Mouse (Mus musculus) neural tube, embryonic 14.5 days (tissue): Measurements from ENCODE around the gene Mark1. TPM values are rescaled to one million over a fixed set of nuclear protein-coding genes. Genes with fewer than 3 reads are reported as not detected.

ENCODE experiments used
- ATAC-seq: fragments of 200-750 bp; cut with Nextera tagmentation; 2 replicates; pipeline ENCODE4 v1.8.0; 2017; ENCODE audit warnings: low read depth, mild to moderate bottlenecking, moderate TSS enrichment, moderate library complexity
- H3K27ac ChIP-seq: fragments of 300-500 bp; sonication (generic); 2 replicates; pipeline ENCODE4 v1.5.1; 2014; ENCODE audit warnings: low read depth, mild to moderate bottlenecking, control low read depth, low read length, moderate library complexity, mixed read lengths
- H3K27me3 ChIP-seq: fragments of 300-500 bp; sonication (generic); 2 replicates; pipeline ENCODE4 v1.6.1; 2014; ENCODE audit warnings: low read length; ENCODE audit not compliant: control insufficient read depth, insufficient read depth
- H3K36me3 ChIP-seq: fragments of 300-500 bp; sonication (generic); 2 replicates; pipeline ENCODE4 v1.6.1; 2014; ENCODE audit warnings: low read length, mixed read lengths; ENCODE audit not compliant: control insufficient read depth, insufficient read depth
- H3K4me1 ChIP-seq: fragments of 300-500 bp; sonication (generic); 2 replicates; pipeline ENCODE4 v1.6.1; 2014; ENCODE audit warnings: low read length; ENCODE audit not compliant: control insufficient read depth, insufficient read depth
- H3K4me2 ChIP-seq: fragments of 300-500 bp; sonication (generic); 2 replicates; pipeline ENCODE4 v1.6.1; 2014; ENCODE audit warnings: mild to moderate bottlenecking, low read depth, low read length, control low read depth
- H3K4me3 ChIP-seq: fragments of 300-500 bp; sonication (generic); 2 replicates; pipeline ENCODE4 v1.5.1; 2014; ENCODE audit warnings: low read depth, low read length, control low read depth, mixed read lengths
- H3K9ac ChIP-seq: fragments of 300-500 bp; sonication (generic); replicated peaks from 2 replicates; pipeline ENCODE4 v1.6.1; 2014; ENCODE audit warnings: low read depth, mild to moderate bottlenecking, control low read depth, low read length, mixed read lengths
- H3K9me3 ChIP-seq: fragments of 300-500 bp; sonication (generic); 2 replicates; pipeline ENCODE4 v1.6.1; 2016; ENCODE audit warnings: low read length; ENCODE audit not compliant: control insufficient read depth
- WGBS: fragments of 180-500 bp; shearing (Covaris S2); extraction: QIAGEN DNeasy Blood & Tissue Kit; methylation state at CpG from one replicate; pipeline ENCODE4 v1.1.7; 2014; 5-methylcytosine and 5-hydroxymethylcytosine counted together
- polyA plus RNA-seq: library from polyadenylated mRNA; unstranded; fragments of >200 nt; fragmentation: Nextera tagmentation; extraction: Ambion mirVana; gene quantifications from 2 replicates; pipeline ENCODE4 v1.2.1, GENCODE M21; 2014

The Mark1 gene
- polyA plus RNA-seq, 1 experiment from 2014 or later = 15.2 TPM

DNA sequence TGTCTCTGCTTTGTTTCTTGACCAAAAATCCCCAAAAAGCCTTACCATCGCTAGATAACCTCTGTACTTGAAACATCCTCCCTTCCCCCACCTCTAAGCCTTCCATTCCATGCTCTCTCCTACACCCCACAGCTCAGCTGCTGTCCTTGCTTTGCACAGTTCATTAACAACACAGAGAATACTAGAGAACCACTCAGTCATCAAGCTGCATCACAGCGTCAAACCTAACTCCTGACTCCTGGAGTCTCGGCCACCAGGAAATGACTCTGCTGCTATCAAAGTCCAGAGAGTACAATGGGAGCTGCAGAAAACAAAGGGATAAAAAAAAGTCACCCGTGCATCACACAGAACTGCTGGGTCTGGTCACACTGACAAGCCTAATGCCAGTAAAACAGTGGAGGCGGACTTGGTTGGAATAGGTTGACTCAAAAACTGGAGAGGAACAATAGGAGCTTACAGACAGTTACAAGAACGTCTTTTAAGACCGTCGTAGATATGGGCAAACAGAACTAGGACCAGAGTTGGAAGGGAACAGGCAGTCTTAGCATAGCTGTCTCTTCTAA is 27.1 kb downstream of the Mark1 start:
- ATAC-seq = no peak
- Histone ChIP-seq H3K36me3 (no peaks in the 10 kb centered on the region), H3K4me1 (no peaks in the 10 kb centered on the region; the same call in 1 of the 2 replicates), H3K9ac (no peak overlapping the region), H3K27me3 (no peaks in the 10 kb centered on the region), H3K27ac (no peak overlapping the region), H3K4me2 (no peak overlapping the region), H3K4me3 (no peak overlapping the region), H3K9me3 (no peaks in the 10 kb centered on the region)
- WGBS = 24% methylated on average over 8 of the region's 8 CpGs

DNA sequence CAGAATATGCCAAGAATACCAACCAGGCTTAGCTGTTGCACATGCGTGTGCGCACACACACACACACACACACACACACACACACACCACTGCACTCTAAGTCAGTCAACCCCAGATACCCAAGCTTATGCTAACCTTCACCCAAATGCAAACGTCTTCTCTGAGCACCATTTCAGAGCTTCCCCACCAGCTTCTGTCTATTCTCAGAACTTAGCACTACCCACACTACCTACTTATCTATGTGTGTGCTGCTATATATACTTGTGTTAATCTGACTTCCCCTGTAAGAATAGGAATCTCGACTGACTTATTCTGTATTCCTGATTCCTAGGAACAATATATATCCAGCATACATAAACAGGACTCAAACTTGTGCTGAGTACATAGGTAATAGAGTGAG is 30.0 kb downstream of the Mark1 start:
- H3K4me3 ChIP-seq = no peak overlapping the region
- H3K9me3 ChIP-seq = no peaks in the 10 kb centered on the region
- no peak for ATAC-seq
- no peak overlapping the region for H3K9ac ChIP-seq
- H3K27me3 ChIP-seq = no peaks in the 10 kb centered on the region
- no peak overlapping the region for H3K4me2 ChIP-seq
- H3K4me1 ChIP-seq = no peaks in the 10 kb centered on the region; the same call in 1 of the 2 replicates
- 90% methylated on average over 4 of the region's 4 CpGs for WGBS
- no peak overlapping the region for H3K27ac ChIP-seq
- H3K36me3 ChIP-seq = no peaks in the 10 kb centered on the region

- no peak overlapping the region for H3K4me2 ChIP-seq
- no peak for ATAC-seq
- H3K27me3 ChIP-seq = no peaks in the 10 kb centered on the region
- 63% methylated on average over 12 of the region's 12 CpGs for WGBS
- H3K9ac ChIP-seq = no peak overlapping the region
- H3K9me3 ChIP-seq = peaks cover 4% of the 10 kb centered on the region
- no peaks in the 10 kb centered on the region for H3K36me3 ChIP-seq
- H3K27ac ChIP-seq = no peak overlapping the region
- no peaks in the 10 kb centered on the region for H3K4me1 ChIP-seq
- H3K4me3 ChIP-seq = no peak overlapping the region
Measured at GRCm38 (mm10) chr1:184965682-184966360, 33.5 kb downstream of the Mark1 start.

DNA sequence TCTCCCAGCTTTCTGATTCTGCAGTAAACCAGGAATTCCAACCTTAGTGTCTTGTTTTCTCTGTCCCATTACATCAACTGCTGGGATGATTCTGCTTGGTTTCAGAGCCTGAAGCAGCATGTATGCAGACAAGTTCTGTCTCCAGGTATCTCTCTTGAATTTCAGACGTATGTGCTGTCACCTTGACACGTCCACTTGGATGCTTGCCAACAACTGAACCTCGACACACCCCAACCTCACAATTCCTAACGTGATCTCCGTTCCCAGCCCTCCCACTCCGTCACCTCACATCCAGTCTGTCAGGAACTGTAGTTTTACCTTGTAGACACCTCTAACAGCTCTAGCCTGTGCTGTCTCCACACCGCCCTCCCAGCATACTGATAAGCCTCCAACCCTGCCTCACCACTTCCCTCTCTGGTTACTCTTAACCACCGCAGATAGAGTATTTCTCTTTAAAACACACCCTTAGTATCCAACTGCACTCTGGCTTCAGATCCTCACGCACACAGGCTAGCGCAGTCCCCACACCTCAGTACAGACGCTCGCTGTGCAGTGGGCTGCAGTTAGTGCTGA is 36.2 kb downstream of the Mark1 start:
- no peak overlapping the region for H3K4me3 ChIP-seq
- no peaks in the 10 kb centered on the region for H3K36me3 ChIP-seq
- H3K4me2 ChIP-seq = no peak overlapping the region
- H3K27me3 ChIP-seq = no peaks in the 10 kb centered on the region
- WGBS = 85% methylated on average over 12 of the region's 12 CpGs
- no peaks in the 10 kb centered on the region for H3K4me1 ChIP-seq
- peaks cover 4% of the 10 kb centered on the region for H3K9me3 ChIP-seq
- no peak overlapping the region for H3K9ac ChIP-seq
- H3K27ac ChIP-seq = no peak overlapping the region
- ATAC-seq = no peak

DNA sequence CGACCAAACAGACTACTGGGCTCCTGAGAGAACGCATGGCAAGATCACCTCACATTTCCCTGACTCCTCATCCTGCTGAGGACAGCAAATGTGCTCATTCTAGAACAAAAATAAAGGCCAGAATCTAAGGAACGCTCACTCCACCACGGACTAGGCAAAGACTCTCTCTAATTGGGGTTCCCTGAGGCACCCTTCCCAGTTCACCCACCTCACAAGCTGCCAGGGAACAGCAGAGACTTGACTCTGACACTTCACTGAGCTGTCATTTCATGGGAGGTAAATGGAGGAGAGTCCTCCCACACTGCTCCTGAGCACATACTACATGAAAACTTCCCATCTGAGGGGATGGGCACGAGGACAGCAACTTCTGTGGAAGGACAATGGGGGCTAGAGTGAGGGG is 37.5 kb downstream of the Mark1 start:
- WGBS = 87% methylated on average over 5 of the region's 5 CpGs
- no peak overlapping the region for H3K4me3 ChIP-seq
- ATAC-seq = no peak
- H3K27ac ChIP-seq = no peak overlapping the region
- H3K36me3 ChIP-seq = no peaks in the 10 kb centered on the region
- peaks cover 4% of the 10 kb centered on the region for H3K9me3 ChIP-seq
- no peaks in the 10 kb centered on the region for H3K4me1 ChIP-seq
- no peak overlapping the region for H3K4me2 ChIP-seq
- H3K27me3 ChIP-seq = no peaks in the 10 kb centered on the region
- no peak overlapping the region for H3K9ac ChIP-seq

GRCm38 (mm10) chr1:184958818-184959217 is 40.6 kb downstream of the Mark1 start:
- Histone ChIP-seq H3K4me2 (no peak overlapping the region), H3K4me3 (no peak overlapping the region), H3K27ac (no peak overlapping the region), H3K36me3 (no peaks in the 10 kb centered on the region), H3K27me3 (no peaks in the 10 kb centered on the region), H3K9me3 (peaks cover 4% of the 10 kb centered on the region), H3K9ac (no peak overlapping the region), H3K4me1 (no peaks in the 10 kb centered on the region)
- no peak for ATAC-seq
- 80% methylated on average over 9 of the region's 9 CpGs for WGBS

DNA sequence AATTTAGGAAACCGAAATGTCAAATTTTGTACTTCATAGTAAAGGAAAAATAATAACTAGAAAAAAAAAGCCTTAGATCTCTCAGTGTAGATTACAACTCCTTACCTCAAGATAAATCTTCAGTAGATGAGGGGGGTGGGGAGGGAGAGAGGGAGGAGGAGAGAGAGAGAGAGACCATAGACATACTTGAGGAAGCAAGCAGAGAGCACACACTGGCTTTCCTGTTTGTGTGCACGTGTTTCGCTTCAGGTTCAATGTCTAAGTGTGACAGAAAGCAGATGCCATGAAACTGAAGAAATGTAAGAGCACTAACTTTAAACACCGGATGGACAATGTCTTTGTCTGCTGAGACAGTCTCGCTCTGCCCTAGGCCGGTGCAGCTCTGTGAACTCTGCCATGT is 41.0 kb downstream of the Mark1 start:
- no peak overlapping the region for H3K27ac ChIP-seq
- no peak overlapping the region for H3K4me3 ChIP-seq
- no peak overlapping the region for H3K4me2 ChIP-seq
- 89% methylated on average over 6 of the region's 6 CpGs for WGBS
- no peaks in the 10 kb centered on the region for H3K27me3 ChIP-seq
- H3K4me1 ChIP-seq = no peaks in the 10 kb centered on the region
- peaks cover 4% of the 10 kb centered on the region for H3K9me3 ChIP-seq
- ATAC-seq = no peak
- H3K36me3 ChIP-seq = no peaks in the 10 kb centered on the region
- H3K9ac ChIP-seq = no peak overlapping the region

- no peaks in the 10 kb centered on the region for H3K36me3 ChIP-seq
- H3K27ac ChIP-seq = no peak overlapping the region
- H3K9ac ChIP-seq = no peak overlapping the region
- 34% methylated on average over 5 of the region's 5 CpGs for WGBS
- no peaks in the 10 kb centered on the region for H3K9me3 ChIP-seq
- ATAC-seq = no peak
- no peak overlapping the region for H3K4me3 ChIP-seq
- no peaks in the 10 kb centered on the region for H3K27me3 ChIP-seq
- H3K4me1 ChIP-seq = 0 out of 2 replicates have a peak, but pooled peaks cover 3% of the 10 kb centered on the region
- no peak overlapping the region for H3K4me2 ChIP-seq
Measured at GRCm38 (mm10) chr1:184951758-184952157, 47.6 kb downstream of the Mark1 start.

DNA sequence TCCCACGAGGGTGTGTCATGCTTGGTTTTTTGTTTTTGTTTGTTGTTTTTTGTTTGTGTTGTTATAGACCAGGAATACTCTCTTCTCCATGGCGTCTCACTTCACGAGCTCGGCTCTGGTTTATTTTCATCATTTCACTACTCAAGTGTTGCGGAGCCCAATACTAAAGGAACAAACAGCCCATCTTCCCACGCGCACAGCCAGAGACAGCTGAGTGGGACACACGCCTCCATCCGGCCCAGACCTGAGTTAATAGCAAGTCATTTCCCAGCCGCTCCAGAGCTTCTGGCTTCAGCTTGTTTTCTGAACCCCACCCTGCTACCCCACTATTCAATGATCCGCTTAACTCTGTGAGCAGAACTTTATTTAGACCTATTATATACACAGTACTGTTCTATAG is 48.3 kb downstream of the Mark1 start:
- Histone ChIP-seq H3K27ac (no peak overlapping the region), H3K4me1 (0 out of 2 replicates have a peak, but pooled peaks cover 3% of the 10 kb centered on the region), H3K4me2 (no peak overlapping the region), H3K9me3 (no peaks in the 10 kb centered on the region), H3K27me3 (no peaks in the 10 kb centered on the region), H3K36me3 (no peaks in the 10 kb centered on the region), H3K4me3 (no peak overlapping the region), H3K9ac (no peak overlapping the region)
- ATAC-seq = no peak
- WGBS = 93% methylated on average over 11 of the region's 11 CpGs
